Mouse (Mus musculus) brain, embryonic 14.5 days (tissue): Measurements from ENCODE around the gene Ehd3.

Experiments
- CTCF ChIP-seq: fragments of 200-500 bp; IDR thresholded peaks from 2 replicates; pipeline ENCODE4 v1.5.1; 2012; ENCODE audit warnings: inconsistent platforms, mild to moderate bottlenecking, moderate library complexity, borderline replicate concordance; ENCODE audit not compliant: insufficient read depth, insufficient read length; ENCODE audit errors: extremely low read depth
- POLR2A ChIP-seq: fragments of 200-500 bp; IDR thresholded peaks from 2 replicates; pipeline ENCODE4 v1.6.1; 2012; ENCODE audit warnings: mild to moderate bottlenecking, inconsistent platforms, borderline replicate concordance; ENCODE audit not compliant: poor library complexity, insufficient read depth, insufficient read length, severe bottlenecking; ENCODE audit errors: extremely low read depth

- TF ChIP-seq POLR2A (no peak), CTCF (no peak)
These were observed 65.2 kb downstream of the Ehd3 start for GRCm38 (mm10) chr17:73869008-73869685.
